In the genomic region with DNA sequence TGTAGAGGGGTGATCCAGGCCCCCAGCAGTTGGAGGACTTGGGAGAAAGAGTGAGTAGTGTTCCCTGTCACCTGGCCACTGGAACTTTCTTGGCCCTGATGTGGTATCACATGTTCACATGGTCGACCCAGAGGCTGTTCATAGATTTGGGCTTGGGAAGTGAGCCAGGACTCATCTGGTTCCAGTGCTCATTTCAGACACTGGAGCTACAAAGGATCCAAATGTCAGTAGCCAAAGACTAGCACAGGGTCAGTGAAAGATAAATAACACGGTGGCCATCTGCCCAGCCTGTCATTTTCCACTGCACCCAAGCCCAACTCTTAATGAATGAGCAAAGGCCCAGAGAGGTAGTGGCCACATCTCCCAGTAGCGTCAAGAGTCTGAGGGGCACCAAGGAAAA, we compare ENCODE assay signal across 16 mouse cellular contexts. TPM values are rescaled to one million over a fixed set of nuclear protein-coding genes. Genes with fewer than 3 reads are reported as not detected.
DNase-seq lines count a peak whose midpoint lies in the region; ATAC-seq lines count a peak whose summit lies in the region.
"Had no signal": no experiment of that assay in that cellular context is flagged by ENCODE, and none has a peak within 500 bp of the region (broad histone marks: within the 10 kb centered on the region; RNA-seq: fewer than 3 reads in every experiment).

No protein-coding gene starts in this region.

- H3K27ac ChIP-seq in forebrain, embryonic 15.5 days (replicated peaks): peak overlapping the region; percentile 38; the same call in 1 of the 2 replicates
- no peak overlapping the region for H3K27ac ChIP-seq in forebrain, embryonic 12.5 days
- H3K27ac ChIP-seq in hindbrain, embryonic 10.5 days: 0 out of 2 replicates have a peak overlapping the region, but pooled peaks have one; percentile 17
- no peak overlapping the region for H3K27ac ChIP-seq in hindbrain, embryonic 11.5 days (ENCODE audit: low read depth, low read length)
- H3K27ac ChIP-seq in midbrain, embryonic 16.5 days (ENCODE audit: low read length): 0 out of 2 replicates have a peak overlapping the region, but pooled peaks have one; percentile 23
- H3K27ac ChIP-seq in midbrain, embryonic 15.5 days: no peak overlapping the region
- H3K27ac ChIP-seq: left cerebral cortex, adult 2 months; neural tube, embryonic 12.5 days had no signal

- peaks cover 53% of the 10 kb centered on the region for H3K4me1 ChIP-seq in forebrain, embryonic 15.5 days
- H3K4me1 ChIP-seq in forebrain, embryonic 12.5 days: peaks cover 30% of the 10 kb centered on the region
- peaks cover 40% of the 10 kb centered on the region for H3K4me1 ChIP-seq in hindbrain, embryonic 10.5 days (replicated peaks)
- peaks cover 2% of the 10 kb centered on the region; the same call in 1 of the 2 replicates for H3K4me1 ChIP-seq in hindbrain, embryonic 11.5 days (replicated peaks; ENCODE audit: control insufficient read depth, insufficient read depth, low read length)
- peaks cover 18% of the 10 kb centered on the region for H3K4me1 ChIP-seq in midbrain, embryonic 16.5 days (ENCODE audit: control insufficient read depth, insufficient read depth, low read length)
- peaks cover 26% of the 10 kb centered on the region for H3K4me1 ChIP-seq in midbrain, embryonic 15.5 days

- no peaks in the 10 kb centered on the region for H3K27me3 ChIP-seq in forebrain, embryonic 15.5 days
- H3K27me3 ChIP-seq in forebrain, embryonic 12.5 days: peaks cover 10% of the 10 kb centered on the region; the same call in 1 of the 2 replicates
- peaks cover 34% of the 10 kb centered on the region for H3K27me3 ChIP-seq in hindbrain, embryonic 10.5 days (ENCODE audit: insufficient read depth, poor library complexity, severe bottlenecking)
- H3K27me3 ChIP-seq in hindbrain, embryonic 11.5 days (ENCODE audit: control insufficient read depth, insufficient read depth, low read length): no peaks in the 10 kb centered on the region
- H3K27me3 ChIP-seq in midbrain, embryonic 16.5 days (ENCODE audit: control insufficient read depth, insufficient read depth, low read depth, low read length): no peaks in the 10 kb centered on the region
- H3K27me3 ChIP-seq in midbrain, embryonic 15.5 days (replicated peaks): no peaks in the 10 kb centered on the region
- H3K27me3 ChIP-seq: neural tube, embryonic 12.5 days had no signal

- H3K36me3 ChIP-seq in forebrain, embryonic 15.5 days: no peaks in the 10 kb centered on the region
- no peaks in the 10 kb centered on the region for H3K36me3 ChIP-seq in forebrain, embryonic 12.5 days (replicated peaks)
- H3K36me3 ChIP-seq in hindbrain, embryonic 10.5 days: no peaks in the 10 kb centered on the region
- H3K36me3 ChIP-seq in hindbrain, embryonic 11.5 days (ENCODE audit: control insufficient read depth, insufficient read depth, low read length): no peaks in the 10 kb centered on the region
- no peaks in the 10 kb centered on the region for H3K36me3 ChIP-seq in midbrain, embryonic 16.5 days (ENCODE audit: control insufficient read depth, insufficient read depth, low read length)
- H3K36me3 ChIP-seq in midbrain, embryonic 15.5 days (replicated peaks): no peaks in the 10 kb centered on the region
- H3K36me3 ChIP-seq: neural tube, embryonic 12.5 days had no signal

- 61% methylated on average over 3 of the region's 3 CpGs for WGBS in forebrain, embryonic 15.5 days
- 81% methylated on average over 3 of the region's 3 CpGs for WGBS in forebrain, embryonic 12.5 days
- 77% methylated on average over 3 of the region's 3 CpGs for WGBS in hindbrain, embryonic 10.5 days
- 72% methylated on average over 3 of the region's 3 CpGs for WGBS in hindbrain, embryonic 11.5 days
- 56% methylated on average over 3 of the region's 3 CpGs for WGBS in midbrain, embryonic 16.5 days
- WGBS in midbrain, embryonic 15.5 days: 81% methylated on average over 3 of the region's 3 CpGs

- no peaks in the 10 kb centered on the region for H3K9me3 ChIP-seq in forebrain, embryonic 15.5 days
- no peaks in the 10 kb centered on the region for H3K9me3 ChIP-seq in forebrain, embryonic 12.5 days
- no peaks in the 10 kb centered on the region for H3K9me3 ChIP-seq in hindbrain, embryonic 10.5 days
- no peaks in the 10 kb centered on the region for H3K9me3 ChIP-seq in hindbrain, embryonic 11.5 days (ENCODE audit: control insufficient read depth, low read length)
- H3K9me3 ChIP-seq in midbrain, embryonic 16.5 days (replicated peaks; ENCODE audit: control insufficient read depth, low read length, poor library complexity, severe bottlenecking): no peaks in the 10 kb centered on the region
- H3K9me3 ChIP-seq in midbrain, embryonic 15.5 days: no peaks in the 10 kb centered on the region
- H3K9me3 ChIP-seq: neural tube, embryonic 12.5 days had no signal

- ATAC-seq in forebrain, embryonic 15.5 days (replicated peaks): no peak
- no peak for ATAC-seq in forebrain, embryonic 12.5 days (ENCODE audit: low FRiP score)
- ATAC-seq in hindbrain, embryonic 11.5 days (ENCODE audit: low FRiP score): no peak
- no peak for ATAC-seq in midbrain, embryonic 16.5 days
- ATAC-seq in midbrain, embryonic 15.5 days (replicated peaks): no peak

- no peak overlapping the region for H3K9ac ChIP-seq in forebrain, embryonic 15.5 days (replicated peaks)
- H3K9ac ChIP-seq in forebrain, embryonic 12.5 days: no peak overlapping the region
- H3K9ac ChIP-seq in hindbrain, embryonic 11.5 days (ENCODE audit: low read depth, low read length): no peak overlapping the region
- H3K9ac ChIP-seq in midbrain, embryonic 16.5 days (ENCODE audit: low read depth, low read length): no peak overlapping the region
- no peak overlapping the region for H3K9ac ChIP-seq in midbrain, embryonic 15.5 days
- H3K9ac ChIP-seq: neural tube, embryonic 12.5 days had no signal

- no peak overlapping the region for H3K4me3 ChIP-seq in forebrain, embryonic 15.5 days
- no peak overlapping the region for H3K4me3 ChIP-seq in forebrain, embryonic 12.5 days (replicated peaks)
- no peak overlapping the region for H3K4me3 ChIP-seq in hindbrain, embryonic 10.5 days
- no peak overlapping the region for H3K4me3 ChIP-seq in hindbrain, embryonic 11.5 days (ENCODE audit: low read depth, low read length)
- no peak overlapping the region for H3K4me3 ChIP-seq in midbrain, embryonic 16.5 days (ENCODE audit: low read depth, low read length)
- H3K4me3 ChIP-seq in midbrain, embryonic 15.5 days: no peak overlapping the region
- H3K4me3 ChIP-seq: erythroblast, embryonic 14.5 days; left cerebral cortex, adult 2 months; neural tube, embryonic 12.5 days had no signal

- H3K4me2 ChIP-seq in forebrain, embryonic 15.5 days (replicated peaks): no peak overlapping the region
- no peak overlapping the region for H3K4me2 ChIP-seq in forebrain, embryonic 12.5 days
- no peak overlapping the region for H3K4me2 ChIP-seq in hindbrain, embryonic 11.5 days (replicated peaks; ENCODE audit: low read depth, low read length)
- H3K4me2 ChIP-seq in midbrain, embryonic 16.5 days (ENCODE audit: low read length): no peak overlapping the region
- H3K4me2 ChIP-seq in midbrain, embryonic 15.5 days: no peak overlapping the region
- H3K4me2 ChIP-seq: neural tube, embryonic 12.5 days had no signal

- DNase-seq in hindbrain, embryonic 10.5 days (ENCODE audit: low spot score): no peak
- no peak for DNase-seq in hindbrain, embryonic 11.5 days (ENCODE audit: low spot score)
- no peak for DNase-seq in urinary bladder, postnatal 14 days (ENCODE audit: low spot score)
- DNase-seq: cerebellum, adult 8-10 months; embryo, embryonic 11 days; kidney, adult 11 months; kidney, postnatal 10 days; liver had no signal

RNA-seq across cellular contexts. Expression of gene Aldh1b1, which starts 59.1 kb away (rescaled TPM):
- polyA plus RNA-seq in forebrain, embryonic 15.5 days (2015; fragmentation: Nextera tagmentation; extraction: Ambion mirVana): 25.7 and 27.4 TPM in 2 replicates
- 9.7 and 11.3 TPM in 2 replicates for polyA plus RNA-seq in forebrain, embryonic 12.5 days (2016; fragmentation: Nextera tagmentation; extraction: Ambion mirVana)
- polyA plus RNA-seq in hindbrain, embryonic 10.5 days (2016; fragmentation: Nextera tagmentation; extraction: Ambion mirVana): 7.3 and 7.4 TPM in 2 replicates
- polyA plus RNA-seq in hindbrain, embryonic 11.5 days (2014; fragmentation: Nextera tagmentation; extraction: Ambion mirVana): 4.5 and 6.0 TPM in 2 replicates
- 22.7 and 24.2 TPM in 2 replicates for polyA plus RNA-seq in midbrain, embryonic 16.5 days (2015; fragmentation: Nextera tagmentation; extraction: Ambion mirVana)
- polyA plus RNA-seq in midbrain, embryonic 15.5 days (2015; fragmentation: Nextera tagmentation; extraction: Ambion mirVana): 22.5 and 23.3 TPM in 2 replicates
- polyA plus RNA-seq: C2C12 had no signal

Comparison
In these comparisons a context has a peak if more than half of its experiments do, and no peak if none do; other contexts are left out.
1. H3K27ac ChIP-seq: peak in forebrain, embryonic 15.5 days (single experiment), hindbrain, embryonic 10.5 days (single experiment) and midbrain, embryonic 16.5 days (single experiment); none in forebrain, embryonic 12.5 days (single experiment), hindbrain, embryonic 11.5 days (single experiment) and midbrain, embryonic 15.5 days (single experiment).